Mouse (Mus musculus) lung, embryonic 14.5 days (tissue): ENCODE results near the gene Gm10377. TPM values are rescaled to one million over a fixed set of nuclear protein-coding genes. Genes with fewer than 3 reads are reported as not detected.
"Not testable (repeated sequence)": the region's sequence is repeated elsewhere in the genome, so short reads cannot be mapped to it uniquely, and the experiment has no call there.

Source experiments
- ATAC-seq: fragments of 200-750 bp; cut with Nextera tagmentation; 2 replicates; pipeline ENCODE4 v1.8.0; 2017; ENCODE audit warnings: mild to moderate bottlenecking, moderate TSS enrichment, moderate library complexity; ENCODE audit not compliant: insufficient read depth
- DNase-seq: peaks from one replicate; pipeline ENCODE4 v3.0.0-alpha.2; 2015
- H3K27ac ChIP-seq: fragments of 300-500 bp; sonication (generic); 2 replicates; pipeline ENCODE4 v1.5.1; 2014; ENCODE audit warnings: low read depth, mild to moderate bottlenecking, moderate library complexity
- H3K27me3 ChIP-seq: fragments of 300-500 bp; sonication (generic); 2 replicates; pipeline ENCODE4 v1.6.1; 2014; ENCODE audit warnings: low read length, control low read depth; ENCODE audit not compliant: insufficient read depth
- H3K36me3 ChIP-seq: fragments of 300-500 bp; sonication (generic); 2 replicates; pipeline ENCODE4 v1.6.1; 2014; ENCODE audit warnings: control low read depth; ENCODE audit not compliant: insufficient read depth
- H3K4me1 ChIP-seq: fragments of 300-500 bp; sonication (generic); 2 replicates; pipeline ENCODE4 v1.6.1; 2014; ENCODE audit warnings: antibody characterized with exemption, control low read depth; ENCODE audit not compliant: insufficient read depth
- H3K4me2 ChIP-seq: fragments of 300-500 bp; sonication (generic); 2 replicates; pipeline ENCODE4 v1.6.1; 2014; ENCODE audit warnings: mild to moderate bottlenecking
- H3K4me3 ChIP-seq: fragments of 300-500 bp; sonication (generic); 2 replicates; pipeline ENCODE4 v1.5.1; 2014; ENCODE audit warnings: low read depth, low read length
- H3K9ac ChIP-seq: fragments of 300-500 bp; sonication (generic); 2 replicates; pipeline ENCODE4 v1.6.1; 2014
- H3K9me3 ChIP-seq: fragments of 300-500 bp; sonication (generic); 2 replicates; pipeline ENCODE4 v1.6.1; 2016; ENCODE audit warnings: low read depth, low read length, control low read depth
- WGBS: fragments of 180-500 bp; shearing (Covaris S2); extraction: QIAGEN DNeasy Blood & Tissue Kit; methylation state at CpG from one replicate; pipeline ENCODE4 v1.1.7; 2014; 5-methylcytosine and 5-hydroxymethylcytosine counted together
- polyA plus RNA-seq: library from polyadenylated mRNA; unstranded; fragments of >200 nt; fragmentation: Nextera tagmentation; extraction: Ambion mirVana; gene quantifications from 2 replicates; pipeline ENCODE4 v1.2.1, GENCODE M21; 2014

Gm10377 gene
- not detected in 2 replicates for polyA plus RNA-seq

DNA sequence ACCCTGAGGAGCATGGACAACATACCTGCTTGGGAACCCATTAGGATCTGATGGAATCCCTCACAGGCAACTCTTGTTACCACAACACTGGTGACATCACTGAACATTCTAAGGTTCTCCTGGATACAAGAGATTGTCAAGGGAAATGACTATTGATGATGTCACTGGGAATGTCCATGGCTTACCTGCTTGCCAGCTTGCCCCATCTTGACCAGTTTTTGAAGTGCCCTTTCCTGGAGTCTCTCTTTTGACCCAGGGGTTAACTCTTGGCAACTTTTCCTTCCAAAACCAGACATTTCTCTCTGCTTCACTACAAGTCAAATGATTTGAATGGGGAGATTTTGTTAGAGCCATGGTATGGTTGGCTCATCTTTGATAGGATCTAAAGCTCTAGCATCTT lies at the start of gene Gm10377:
Gm10377 (minus strand) TSS at position 101 of the 400 bp plus-strand sequence.
- H3K4me3 ChIP-seq, DNase-seq, H3K4me2 ChIP-seq, H3K9me3 ChIP-seq, ATAC-seq, H3K9ac ChIP-seq, H3K36me3 ChIP-seq, H3K27me3 ChIP-seq, H3K4me1 ChIP-seq, H3K27ac ChIP-seq: not testable (repeated sequence)

DNA sequence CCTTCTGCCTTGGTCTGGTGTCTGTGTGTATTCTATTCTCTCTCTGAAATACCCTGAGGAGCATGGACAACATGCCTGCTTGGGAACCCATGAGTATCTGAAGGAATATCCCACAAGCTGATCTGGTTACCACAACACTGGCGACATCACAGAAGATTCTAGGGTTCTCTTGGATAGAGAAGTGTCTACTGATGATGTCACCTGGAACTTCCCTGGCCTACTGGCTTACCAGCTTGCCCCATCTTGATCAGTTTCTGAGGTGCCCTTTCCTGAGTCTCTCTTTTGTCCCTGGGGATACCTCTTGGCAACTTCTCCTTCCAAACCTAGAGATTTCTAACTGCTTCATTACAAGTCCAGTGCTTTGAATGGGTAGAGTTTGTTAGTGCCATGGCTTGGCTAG lies 29.1 kb downstream of the Gm10377 start, which contains the start of gene Gm3015:
Gm3015 (minus strand) TSS at position 101 of the 400 bp plus-strand sequence.
- not testable (repeated sequence) for DNase-seq, H3K27ac ChIP-seq, H3K4me2 ChIP-seq, H3K36me3 ChIP-seq, ATAC-seq, H3K27me3 ChIP-seq, H3K4me1 ChIP-seq, H3K9me3 ChIP-seq, H3K9ac ChIP-seq, H3K4me3 ChIP-seq
- WGBS: 71% methylated on average over 1 of the region's 1 CpGs

Other genes with a start within 250 kb of the Gm10377 start
- gene Gm17124, start 198.1 kb downstream of the Gm10377 start, polyA plus RNA-seq: not detected in 2 replicates
- gene Gm3633, start 156.1 kb downstream of the Gm10377 start, polyA plus RNA-seq: not detected in 2 replicates
- not detected in 2 replicates for gene Gm10378, start 142.0 kb downstream of the Gm10377 start, polyA plus RNA-seq
- not detected in 2 replicates for gene Gm3015, start 29.2 kb downstream of the Gm10377 start, polyA plus RNA-seq
- not detected in 2 replicates for gene Gm21977, start 55.5 kb upstream of the Gm10377 start, polyA plus RNA-seq
- gene Gm8082, start 195.6 kb upstream of the Gm10377 start, polyA plus RNA-seq: not detected in 2 replicates
- gene Gm10376, start 217.6 kb upstream of the Gm10377 start, polyA plus RNA-seq: not detected in 2 replicates